Mouse (Mus musculus) E14TG2a.4 (cell line): ENCODE data around the gene Mapt.

Experiments used
- CTCF ChIP-seq: conservative IDR thresholded peaks from 2 replicates; pipeline ENCODE4 v1.5.1; 2014; ENCODE audit warnings: low read length
- NANOG ChIP-seq: IDR thresholded peaks from 2 replicates; pipeline ENCODE4 v1.6.1; 2014; ENCODE audit warnings: borderline replicate concordance, low read length, mixed read lengths

DNA sequence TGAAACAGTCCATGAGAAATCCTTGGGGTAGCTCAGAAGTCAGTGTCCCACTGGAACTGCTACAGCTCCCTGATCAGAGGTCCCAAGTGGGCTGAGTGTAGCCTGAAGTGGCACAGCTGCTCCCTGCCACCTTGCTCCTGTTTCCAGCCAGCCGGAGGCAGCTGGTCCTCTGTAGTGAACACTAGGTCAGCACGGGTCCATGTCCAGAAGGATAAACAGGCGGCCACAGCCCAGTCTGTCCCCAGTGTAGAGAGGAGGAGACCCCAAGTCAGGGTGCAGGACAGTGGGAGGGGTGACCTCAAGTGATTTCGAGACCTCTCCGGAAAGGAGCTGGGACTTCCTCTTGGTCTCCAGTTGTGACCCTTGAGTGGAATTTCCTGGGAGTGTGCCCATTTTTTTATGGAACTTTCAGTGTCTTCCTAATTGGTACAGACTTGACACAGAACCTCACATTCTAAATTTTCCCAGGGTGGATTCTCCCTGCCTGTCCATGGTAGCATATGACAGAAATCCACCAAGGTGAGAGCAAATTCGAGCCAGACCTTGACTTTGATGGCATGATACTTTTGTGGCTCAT is 16.0 kb downstream of the Mapt start:
- TF ChIP-seq CTCF (no peak), NANOG (no peak)
